Mouse (Mus musculus): ENCODE measurements around the gene Rnf31. TPM values are rescaled to one million over a fixed set of nuclear protein-coding genes. Genes with fewer than 3 reads are reported as not detected.

Rnf31 gene
- total RNA-seq (2014; rRNA removed; ENCODE audit: low replicate concordance) (15.0 and 20.1 TPM in 2 replicates), polyA plus RNA-seq (2015; fragmentation: Nextera tagmentation; extraction: Ambion mirVana) (10.3 and 13.6 TPM in 2 replicates)

- ATAC-seq (ENCODE audit: insufficient read depth, low read depth) (peak; percentile 86), DNase-seq (ENCODE audit: low spot score) (peak; percentile 99)
- peak within 1 kb of the TSS; percentile 79 for H3K4me3 ChIP-seq (ENCODE audit: low read depth, low read length)
- WGBS, result under 1% methylated on average over 33 of the region's 33 CpGs
- H3K27ac ChIP-seq (ENCODE audit: low read depth), result peak within 1 kb of the TSS; percentile 96
- peak; percentile 82; the same call in 1 of the 2 replicates for TF ChIP-seq EP300 (IDR thresholded peaks at IDR 0.05; ENCODE audit: low read depth)
- TF ChIP-seq CTCF (IDR thresholded peaks at IDR 0.05; ENCODE audit: low read depth), result no peak
- no peaks in the 10 kb centered on the region for H3K9me3 ChIP-seq (replicated peaks; ENCODE audit: control insufficient read depth, low read length)
- H3K36me3 ChIP-seq (replicated peaks; ENCODE audit: control insufficient read depth, insufficient read depth, low read length), result peaks cover 44% of the 10 kb centered on the region
- peak within 1 kb of the TSS; percentile 93 for H3K4me2 ChIP-seq (ENCODE audit: low read depth, low read length)
- peaks cover 12% of the 10 kb centered on the region for H3K4me1 ChIP-seq (ENCODE audit: control insufficient read depth, insufficient read depth)
- peak within 1 kb of the TSS; percentile 72 for H3K9ac ChIP-seq (replicated peaks; ENCODE audit: low read depth, low read length)
- no peaks in the 10 kb centered on the region for H3K27me3 ChIP-seq (ENCODE audit: control insufficient read depth, insufficient read depth, low read length)
These were observed at the start of gene Rnf31 for GRCm38 (mm10) chr14:55591331-55591891. Gene Rnf31, plus strand, starts transcription at chr14:55591708.

- H3K4me1 ChIP-seq (ENCODE audit: control insufficient read depth, insufficient read depth), result peaks cover 13% of the 10 kb centered on the region
- H3K27me3 ChIP-seq (ENCODE audit: control insufficient read depth, insufficient read depth, low read length), result no peaks in the 10 kb centered on the region
- ATAC-seq (ENCODE audit: insufficient read depth, low read depth) (no peak), DNase-seq (ENCODE audit: low spot score) (no peak)
- no peaks in the 10 kb centered on the region for H3K9me3 ChIP-seq (replicated peaks; ENCODE audit: control insufficient read depth, low read length)
- H3K4me3 ChIP-seq (ENCODE audit: low read depth, low read length), result no peak overlapping the region
- no peak for TF ChIP-seq EP300 (IDR thresholded peaks at IDR 0.05; ENCODE audit: low read depth)
- TF ChIP-seq CTCF (IDR thresholded peaks at IDR 0.05; ENCODE audit: low read depth), result no peak
- 93% methylated on average over 12 of the region's 12 CpGs for WGBS
- peaks cover 40% of the 10 kb centered on the region for H3K36me3 ChIP-seq (replicated peaks; ENCODE audit: control insufficient read depth, insufficient read depth, low read length)
- no peak overlapping the region for H3K27ac ChIP-seq (ENCODE audit: low read depth)
- H3K4me2 ChIP-seq (ENCODE audit: low read depth, low read length), result no peak overlapping the region
- no peak overlapping the region for H3K9ac ChIP-seq (replicated peaks; ENCODE audit: low read depth, low read length)
These were observed 49.2 kb upstream of the Rnf31 start for GRCm38 (mm10) chr14:55542268-55542667.

GRCm38 (mm10) chr14:55544334-55544733 lies 47.2 kb upstream of the Rnf31 start:
- WGBS, result 65% methylated on average over 9 of the region's 9 CpGs
- H3K27me3 ChIP-seq (ENCODE audit: control insufficient read depth, insufficient read depth, low read length), result no peaks in the 10 kb centered on the region
- no peak for TF ChIP-seq EP300 (IDR thresholded peaks at IDR 0.05; ENCODE audit: low read depth)
- TF ChIP-seq CTCF (IDR thresholded peaks at IDR 0.05; ENCODE audit: low read depth), result no peak
- no peak overlapping the region for H3K9ac ChIP-seq (replicated peaks; ENCODE audit: low read depth, low read length)
- H3K4me3 ChIP-seq (ENCODE audit: low read depth, low read length), result no peak overlapping the region
- no peaks in the 10 kb centered on the region for H3K9me3 ChIP-seq (replicated peaks; ENCODE audit: control insufficient read depth, low read length)
- peaks cover 60% of the 10 kb centered on the region for H3K36me3 ChIP-seq (replicated peaks; ENCODE audit: control insufficient read depth, insufficient read depth, low read length)
- no peak overlapping the region for H3K27ac ChIP-seq (ENCODE audit: low read depth)
- peaks cover 13% of the 10 kb centered on the region for H3K4me1 ChIP-seq (ENCODE audit: control insufficient read depth, insufficient read depth)
- ATAC-seq (ENCODE audit: insufficient read depth, low read depth) (no peak), DNase-seq (ENCODE audit: low spot score) (no peak)
- H3K4me2 ChIP-seq (ENCODE audit: low read depth, low read length), result no peak overlapping the region

- Histone ChIP-seq H3K27ac (ENCODE audit: low read depth) (no peak overlapping the region), H3K27me3 (ENCODE audit: control insufficient read depth, insufficient read depth, low read length) (no peaks in the 10 kb centered on the region), H3K4me2 (ENCODE audit: low read depth, low read length) (no peak overlapping the region), H3K4me3 (ENCODE audit: low read depth, low read length) (no peak overlapping the region), H3K9me3 (replicated peaks; ENCODE audit: control insufficient read depth, low read length) (no peaks in the 10 kb centered on the region), H3K4me1 (ENCODE audit: control insufficient read depth, insufficient read depth) (no peaks in the 10 kb centered on the region), H3K36me3 (replicated peaks; ENCODE audit: control insufficient read depth, insufficient read depth, low read length) (peaks cover 43% of the 10 kb centered on the region), H3K9ac (replicated peaks; ENCODE audit: low read depth, low read length) (no peak overlapping the region)
- DNase-seq (ENCODE audit: low spot score) (no peak), ATAC-seq (ENCODE audit: insufficient read depth, low read depth) (no peak)
- 81% methylated on average over 6 of the region's 6 CpGs for WGBS
- TF ChIP-seq EP300 (IDR thresholded peaks at IDR 0.05; ENCODE audit: low read depth) (no peak), CTCF (IDR thresholded peaks at IDR 0.05; ENCODE audit: low read depth) (no peak)
These were observed 41.3 kb upstream of the Rnf31 start for GRCm38 (mm10) chr14:55550191-55550590.

- H3K27me3 ChIP-seq (ENCODE audit: control insufficient read depth, insufficient read depth, low read length), result no peaks in the 10 kb centered on the region
- H3K4me1 ChIP-seq (ENCODE audit: control insufficient read depth, insufficient read depth), result no peaks in the 10 kb centered on the region
- TF ChIP-seq CTCF (IDR thresholded peaks at IDR 0.05; ENCODE audit: low read depth) (no peak), EP300 (IDR thresholded peaks at IDR 0.05; ENCODE audit: low read depth) (no peak)
- no peak for DNase-seq (ENCODE audit: low spot score)
- ATAC-seq (ENCODE audit: insufficient read depth, low read depth), result no peak
- no peaks in the 10 kb centered on the region for H3K9me3 ChIP-seq (replicated peaks; ENCODE audit: control insufficient read depth, low read length)
- WGBS, result 75% methylated on average over 5 of the region's 5 CpGs
- H3K9ac ChIP-seq (replicated peaks; ENCODE audit: low read depth, low read length), result no peak overlapping the region
- H3K4me3 ChIP-seq (ENCODE audit: low read depth, low read length), result no peak overlapping the region
- no peak overlapping the region for H3K4me2 ChIP-seq (ENCODE audit: low read depth, low read length)
- no peak overlapping the region for H3K27ac ChIP-seq (ENCODE audit: low read depth)
- H3K36me3 ChIP-seq (replicated peaks; ENCODE audit: control insufficient read depth, insufficient read depth, low read length), result peaks cover 31% of the 10 kb centered on the region
These were observed 40.2 kb upstream of the Rnf31 start for GRCm38 (mm10) chr14:55551347-55551746.

- ATAC-seq (ENCODE audit: insufficient read depth, low read depth) (no peak), DNase-seq (ENCODE audit: low spot score) (no peak)
- no peak for TF ChIP-seq CTCF (IDR thresholded peaks at IDR 0.05; ENCODE audit: low read depth)
- no peak for TF ChIP-seq EP300 (IDR thresholded peaks at IDR 0.05; ENCODE audit: low read depth)
- WGBS, result 87% methylated on average over 8 of the region's 8 CpGs
- Histone ChIP-seq H3K9me3 (replicated peaks; ENCODE audit: control insufficient read depth, low read length) (no peaks in the 10 kb centered on the region), H3K9ac (replicated peaks; ENCODE audit: low read depth, low read length) (no peak overlapping the region), H3K4me3 (ENCODE audit: low read depth, low read length) (no peak overlapping the region), H3K27ac (ENCODE audit: low read depth) (no peak overlapping the region), H3K4me1 (ENCODE audit: control insufficient read depth, insufficient read depth) (no peaks in the 10 kb centered on the region), H3K36me3 (replicated peaks; ENCODE audit: control insufficient read depth, insufficient read depth, low read length) (peaks cover 27% of the 10 kb centered on the region), H3K4me2 (ENCODE audit: low read depth, low read length) (no peak overlapping the region), H3K27me3 (ENCODE audit: control insufficient read depth, insufficient read depth, low read length) (no peaks in the 10 kb centered on the region)
These were observed 39.7 kb upstream of the Rnf31 start for GRCm38 (mm10) chr14:55551794-55552193.

Data from heart, postnatal 0 days (tissue).